Mouse (Mus musculus) right cerebral cortex, postnatal 10 days (tissue): ENCODE results near the gene Tceanc2.

ENCODE experiments used
- DNase-seq, 2 experiments: peaks; one replicate each; pipeline ENCODE4 v3.0.0; 2021; ENCODE audit warnings: low spot score in 2 of 2

The Tceanc2 gene

DNA sequence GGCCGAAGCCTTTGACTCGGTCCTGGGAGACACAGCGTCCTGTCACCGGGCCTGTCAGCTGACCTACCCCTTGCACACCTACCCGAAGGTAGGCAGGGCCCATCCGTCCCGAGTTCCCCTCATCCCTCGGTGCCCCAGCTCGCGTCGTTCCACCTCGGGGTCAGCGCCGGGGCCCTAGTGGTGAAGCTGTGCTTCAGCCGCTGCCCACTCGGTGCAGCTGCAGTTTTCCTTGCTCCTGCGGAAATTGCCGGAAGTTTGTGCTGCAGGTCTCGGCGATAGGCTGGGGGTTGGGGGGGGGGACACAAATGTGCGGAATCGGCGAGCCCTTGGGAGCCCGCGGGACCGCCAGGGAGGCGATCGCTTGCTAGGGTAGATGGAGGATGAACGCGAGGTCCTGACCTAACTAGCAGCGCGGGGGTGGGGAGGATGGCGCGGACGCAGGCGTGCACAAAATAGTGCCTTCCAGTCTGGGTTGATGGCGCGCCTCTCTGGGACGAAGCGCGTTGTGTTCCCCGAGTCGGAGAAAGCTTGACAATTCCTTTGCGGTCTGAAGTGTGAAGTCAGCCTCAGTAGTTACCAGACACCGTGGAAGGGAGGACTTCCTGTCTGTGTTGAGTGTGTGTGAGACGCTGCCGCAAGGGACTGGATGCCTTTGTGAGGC, at the start of gene Tceanc2:
TSS of gene Tceanc2 (minus strand) at position 287 of the 661 bp plus-strand sequence.
- DNase-seq = peak; percentile 67 to 74

DNA sequence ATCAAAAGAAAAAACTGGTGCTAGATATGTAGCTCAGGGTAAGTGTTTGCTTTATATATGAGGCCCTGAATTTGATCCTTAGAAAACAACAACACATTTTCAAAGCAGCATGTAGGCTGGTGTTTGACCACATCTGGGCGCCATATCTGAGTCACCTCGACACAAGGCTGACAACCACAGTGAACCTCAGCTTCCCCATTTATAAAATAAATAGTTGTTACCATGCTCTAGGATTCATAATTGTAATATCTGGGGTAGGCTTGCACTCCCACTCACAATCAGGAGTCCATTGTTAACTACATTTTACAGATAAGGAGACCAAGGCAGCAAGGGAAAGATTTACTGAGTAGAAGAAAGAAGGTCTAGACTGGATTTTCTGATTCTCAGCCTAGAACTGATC, 47.4 kb upstream of the Tceanc2 start:
- DNase-seq = no peak

DNA sequence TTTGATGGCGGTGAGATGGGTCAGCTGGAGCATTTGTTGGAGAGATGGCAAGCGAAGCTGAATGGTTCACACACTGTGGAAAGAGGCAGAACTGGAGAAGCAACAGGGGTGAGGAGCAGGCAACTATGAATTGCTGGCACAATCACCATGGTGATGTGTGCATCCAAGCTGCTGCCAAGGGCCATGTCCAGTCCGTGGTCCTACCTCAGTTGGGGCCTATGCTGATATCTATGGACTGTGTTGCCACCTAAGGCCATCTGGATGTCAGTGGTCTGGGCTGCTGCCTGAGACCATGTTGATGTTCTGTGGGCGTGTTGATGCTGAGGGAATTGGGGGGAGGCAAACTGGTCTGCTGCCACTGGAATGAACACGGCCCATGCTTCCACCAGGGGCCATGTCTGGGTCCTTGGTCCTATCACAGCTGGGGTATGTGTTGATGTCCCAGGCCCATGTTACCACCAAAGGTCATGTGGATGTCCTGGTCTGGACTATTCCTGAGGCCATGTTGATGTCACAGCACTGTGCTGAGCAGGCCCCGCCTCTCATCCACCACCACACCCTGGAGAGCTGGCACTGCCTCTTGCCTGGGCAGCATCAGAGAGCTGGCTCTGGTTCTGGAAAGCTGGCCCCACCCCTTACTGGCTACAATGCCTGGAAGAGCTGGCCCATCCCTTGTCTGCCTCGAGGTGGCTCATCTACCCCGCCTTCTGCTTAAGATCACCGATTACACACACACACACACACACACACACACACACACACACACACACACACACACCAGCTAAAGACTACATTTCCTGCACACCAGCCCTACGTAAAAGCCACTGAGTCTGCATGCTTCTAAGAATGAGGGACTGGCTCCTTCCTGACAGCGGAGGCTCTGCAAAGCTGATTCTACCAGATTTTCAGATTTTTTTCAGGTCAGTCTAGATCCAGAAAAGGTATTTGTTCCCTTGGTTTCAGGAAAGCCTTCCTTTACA, 44.6 kb upstream of the Tceanc2 start:
- peak; percentile 36 for DNase-seq

GRCm38 (mm10) chr4:107221524-107221923, 42.6 kb upstream of the Tceanc2 start:
- no peak for DNase-seq

GRCm38 (mm10) chr4:107217574-107217973, 38.7 kb upstream of the Tceanc2 start:
- no peak for DNase-seq

DNA sequence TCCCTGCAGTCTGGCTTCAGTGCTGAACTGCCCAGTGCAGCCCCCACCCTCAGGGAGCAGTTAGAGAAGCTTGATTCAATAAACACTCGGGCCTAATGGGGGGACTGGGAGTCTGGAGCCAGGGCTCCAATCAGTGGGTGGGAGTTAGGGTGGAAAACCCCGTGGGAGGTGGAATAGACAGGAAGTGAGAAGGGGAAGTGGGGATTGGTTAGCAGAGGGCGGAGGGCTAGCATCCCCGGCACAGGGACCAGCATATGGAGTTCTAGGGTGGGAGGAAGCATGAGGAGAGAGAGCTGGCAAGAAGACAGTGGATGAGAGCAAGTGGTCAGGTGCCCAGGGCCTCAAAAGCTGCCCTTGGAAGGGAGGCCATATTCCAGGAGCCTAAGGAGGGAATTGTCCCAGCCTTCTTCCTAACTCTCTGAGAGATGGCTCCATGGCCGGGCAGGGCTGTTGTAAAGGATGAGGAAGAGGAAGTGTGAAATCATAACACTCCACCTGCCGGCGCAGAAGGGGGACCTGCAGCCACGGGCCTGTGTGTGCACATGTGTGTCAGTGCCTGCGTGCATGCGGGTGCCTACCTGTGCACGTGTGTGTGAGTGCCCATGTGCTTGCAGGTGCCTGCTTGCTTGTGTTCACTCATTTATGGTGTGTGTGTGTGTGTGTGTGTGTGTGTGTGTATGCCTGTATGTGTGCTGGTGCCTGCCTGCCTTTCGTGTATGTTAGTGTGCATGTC, 34.5 kb upstream of the Tceanc2 start:
- no peak for DNase-seq

DNA sequence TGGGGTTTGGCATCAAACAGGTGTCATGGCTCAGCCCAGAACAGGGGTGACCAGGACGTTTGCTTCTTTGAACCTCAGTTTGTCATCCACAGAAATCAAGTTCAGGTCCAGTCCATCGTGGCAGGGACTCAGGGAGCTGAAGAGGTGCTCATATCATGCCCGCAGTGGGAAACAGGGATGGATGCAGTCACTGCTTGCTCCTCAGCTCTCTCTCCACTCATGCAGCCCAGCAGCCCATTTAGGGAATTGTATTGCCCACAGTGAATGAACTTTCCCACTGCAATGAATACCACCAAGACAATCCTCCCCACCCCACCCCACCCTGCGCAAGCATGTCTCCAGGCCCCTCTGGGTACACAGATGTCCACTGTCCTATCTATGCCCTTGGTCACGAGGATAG, 33.0 kb upstream of the Tceanc2 start:
- no peak for DNase-seq

DNA sequence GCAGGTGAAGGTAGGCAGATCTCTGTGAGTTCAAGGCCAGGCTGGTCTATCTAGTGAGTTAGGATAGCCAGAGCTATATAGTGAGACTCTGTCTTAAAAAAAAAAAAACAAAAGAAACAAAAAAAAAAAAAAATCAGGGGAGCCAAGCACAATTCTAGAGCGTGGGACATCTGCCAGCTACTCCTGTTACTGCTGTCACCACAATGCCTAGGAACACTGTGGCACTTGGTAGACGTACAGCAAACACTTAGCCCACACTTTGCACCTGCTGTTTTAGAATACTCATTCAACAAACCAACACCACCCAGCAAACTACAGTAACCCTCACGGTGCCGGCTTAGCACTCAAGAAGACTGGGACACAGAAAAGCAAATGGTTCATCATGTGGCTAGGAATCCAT, 32.5 kb upstream of the Tceanc2 start:
- peak; percentile 57 to 69 for DNase-seq

GRCm38 (mm10) chr4:107210483-107211097, 31.7 kb upstream of the Tceanc2 start:
- DNase-seq = no peak

- DNase-seq = no peak
Measured at GRCm38 (mm10) chr4:107208880-107209279, 30.0 kb upstream of the Tceanc2 start, which contains the start of gene Ldlrad1. Gene Ldlrad1 (plus strand): TSS chr4:107209180.

DNA sequence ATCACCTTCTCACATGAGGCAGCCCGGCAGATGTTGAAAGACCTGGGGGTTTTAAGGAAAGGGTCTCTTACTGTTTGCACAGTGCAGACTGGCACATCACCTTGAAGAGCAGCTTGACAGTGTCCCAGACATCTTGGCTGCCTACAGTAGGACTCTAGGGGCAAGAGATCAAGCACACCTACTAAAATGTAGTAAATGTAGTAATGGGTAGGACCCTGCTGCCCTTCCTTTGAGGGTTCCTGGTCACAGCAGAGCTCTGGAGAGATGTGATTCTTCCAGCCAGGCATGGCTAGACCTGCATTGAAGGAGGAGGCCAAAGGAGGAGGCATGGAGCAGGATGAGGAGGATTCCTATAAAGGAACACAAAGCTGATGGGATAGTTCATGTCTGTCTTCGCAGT, 28.1 kb upstream of the Tceanc2 start:
- DNase-seq = no peak

GRCm38 (mm10) chr4:107203001-107203400, 24.1 kb upstream of the Tceanc2 start:
- no peak for DNase-seq

GRCm38 (mm10) chr4:107201779-107202178, 22.9 kb upstream of the Tceanc2 start:
- no peak for DNase-seq

GRCm38 (mm10) chr4:107198072-107198471, 19.2 kb upstream of the Tceanc2 start:
- no peak for DNase-seq

DNA sequence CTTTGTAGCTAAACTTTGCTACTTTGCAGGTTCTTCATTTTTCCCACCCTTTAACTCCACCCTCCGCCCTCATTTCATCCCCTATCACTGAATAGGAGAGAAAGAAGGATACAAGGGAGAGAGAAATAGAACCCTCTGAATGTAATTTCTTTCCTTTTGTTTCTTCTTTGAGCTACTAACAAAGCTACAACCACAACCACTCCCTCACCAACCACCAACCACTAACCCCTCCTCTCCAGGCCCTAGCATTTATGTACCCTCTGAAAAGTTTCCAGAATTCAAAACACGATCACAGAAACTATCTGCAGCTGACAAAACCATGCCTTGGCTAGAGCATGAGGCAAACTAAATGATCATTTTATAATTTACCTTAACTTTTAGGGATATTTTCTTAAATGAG, 17.5 kb upstream of the Tceanc2 start:
- DNase-seq = no peak

DNA sequence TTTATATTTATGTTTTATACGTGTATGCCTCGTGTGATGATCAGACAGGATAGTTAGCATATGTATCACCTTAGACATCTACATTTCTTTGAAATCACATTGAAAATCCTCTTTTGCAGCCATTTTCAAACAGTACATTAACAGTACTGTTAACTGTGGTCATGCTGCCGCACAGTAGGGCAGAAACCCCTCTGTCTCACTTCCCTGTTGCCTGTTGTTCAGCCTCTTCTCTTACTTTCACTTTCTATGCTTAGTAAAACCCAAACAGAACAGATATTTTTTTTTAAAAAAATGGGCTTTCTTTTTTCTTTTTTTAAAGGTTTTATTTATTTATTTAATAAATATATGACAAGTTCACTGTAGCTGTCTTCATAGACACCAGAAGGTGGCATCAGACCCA, 14.9 kb upstream of the Tceanc2 start:
- no peak for DNase-seq

- no peak for DNase-seq
Measured at GRCm38 (mm10) chr4:107185703-107186102, 6.8 kb upstream of the Tceanc2 start.

- DNase-seq = no peak
Measured at GRCm38 (mm10) chr4:107183203-107183602, 4.3 kb upstream of the Tceanc2 start.

DNA sequence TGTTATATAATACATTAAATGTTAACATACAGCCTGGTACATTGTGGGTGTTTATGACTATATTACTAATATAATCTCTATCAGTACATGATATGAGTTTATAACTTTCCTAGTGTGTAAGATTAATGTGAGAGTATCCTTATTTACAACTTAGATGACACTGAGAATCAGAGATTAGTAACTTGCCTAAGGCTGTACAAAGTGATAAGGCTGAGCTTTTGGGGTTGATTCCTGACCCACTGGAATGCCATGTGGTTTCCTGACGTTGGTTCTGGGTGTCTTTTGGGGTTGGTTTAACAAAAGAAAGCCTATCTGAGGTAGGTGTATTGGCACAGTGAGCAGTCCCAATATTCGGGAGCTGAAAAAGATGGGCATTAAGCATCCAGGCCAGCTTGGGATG, 3.9 kb upstream of the Tceanc2 start:
- DNase-seq = no peak

DNA sequence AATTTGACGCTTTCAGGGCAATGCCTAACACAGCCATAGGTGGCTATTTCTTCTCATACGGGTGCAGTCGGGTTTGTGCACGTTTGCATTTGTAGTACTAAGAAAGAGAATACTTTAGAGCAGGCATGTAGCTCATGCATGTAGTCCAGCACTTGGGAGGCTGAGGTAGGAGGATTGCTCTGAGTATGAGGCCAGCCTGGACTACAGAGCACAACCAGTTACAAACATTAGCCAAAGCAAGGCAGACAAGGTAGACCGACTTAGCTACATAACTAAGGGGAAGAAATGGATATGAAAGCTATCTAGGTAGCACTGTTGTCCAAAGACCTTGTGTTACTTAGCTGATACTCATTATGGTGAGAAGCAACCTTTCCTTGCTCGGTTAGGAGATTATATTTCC, 3.0 kb upstream of the Tceanc2 start:
- no peak for DNase-seq

DNA sequence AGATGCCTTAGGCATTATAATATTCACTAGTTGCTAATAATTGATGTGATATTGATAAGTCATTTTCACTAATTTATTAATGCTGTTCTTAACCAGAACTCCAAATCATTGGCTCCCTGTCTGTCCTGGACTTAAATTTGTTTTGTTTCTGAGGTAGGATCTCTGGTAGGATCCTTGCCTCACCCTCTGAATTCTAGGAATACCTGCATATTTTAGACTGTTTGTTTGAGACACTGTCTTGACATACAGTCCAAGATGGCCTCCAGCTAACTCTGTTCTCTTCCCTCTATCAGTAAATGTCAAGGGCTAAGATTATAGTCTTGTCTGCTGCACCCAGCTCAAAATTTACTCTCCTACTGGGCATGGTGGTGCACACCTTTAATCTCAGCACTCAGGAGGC, 1.8 kb upstream of the Tceanc2 start:
- no peak for DNase-seq

GRCm38 (mm10) chr4:107179561-107179960, 645 bp upstream of the Tceanc2 start:
- DNase-seq = no peak
